Mouse (Mus musculus): ENCODE data around the gene Phex. TPM values are rescaled to one million over a fixed set of nuclear protein-coding genes. Genes with fewer than 3 reads are reported as not detected.
A peak's percentile ranks its signal among the peaks of the same experiment; 100 is the strongest.

The Phex gene
- polyA plus RNA-seq, 1 experiment from 2014 or later: not detected

DNA sequence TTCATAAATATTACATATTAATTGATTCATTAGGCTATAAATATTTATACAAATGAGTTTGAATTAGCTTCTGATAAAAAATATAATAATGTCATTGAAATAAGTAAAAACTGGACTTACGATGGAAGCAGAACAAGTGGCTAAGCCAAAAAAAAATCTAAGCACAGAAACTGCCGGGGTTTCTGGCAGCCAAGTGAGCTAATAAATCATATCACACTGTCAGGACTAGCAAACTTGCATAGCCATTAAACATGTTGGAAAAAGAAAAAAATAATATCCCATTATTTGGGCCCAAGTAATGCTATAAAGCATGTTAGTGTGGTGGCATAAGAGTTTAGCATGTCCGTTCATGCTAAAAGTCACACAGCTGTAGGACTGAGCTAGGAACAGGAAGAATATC, 87.4 kb downstream of the Phex start:
- ATAC-seq: no peak
- H3K36me3 ChIP-seq (replicated peaks; ENCODE audit: insufficient read depth, low read length): no peaks in the 10 kb centered on the region
- no peaks in the 10 kb centered on the region for H3K27me3 ChIP-seq (ENCODE audit: insufficient read depth, low read length)
- no peaks in the 10 kb centered on the region for H3K4me1 ChIP-seq (ENCODE audit: insufficient read depth)
- no peak overlapping the region for H3K4me3 ChIP-seq (ENCODE audit: low read depth, low read length)
- H3K9ac ChIP-seq (replicated peaks): no peak overlapping the region
- TF ChIP-seq EP300 (IDR thresholded peaks at IDR 0.05; ENCODE audit: low read depth) (no peak), CTCF (IDR thresholded peaks at IDR 0.05; ENCODE audit: low read depth) (no peak)
- H3K9me3 ChIP-seq (ENCODE audit: low read length): no peaks in the 10 kb centered on the region
- no peak for DNase-seq
- 80% methylated on average over 3 of the region's 3 CpGs for WGBS (ENCODE audit: insufficient replicate concordance)
- H3K27ac ChIP-seq (ENCODE audit: low read depth): no peak overlapping the region
- no peak overlapping the region for H3K4me2 ChIP-seq (ENCODE audit: low read depth, low read length)

DNA sequence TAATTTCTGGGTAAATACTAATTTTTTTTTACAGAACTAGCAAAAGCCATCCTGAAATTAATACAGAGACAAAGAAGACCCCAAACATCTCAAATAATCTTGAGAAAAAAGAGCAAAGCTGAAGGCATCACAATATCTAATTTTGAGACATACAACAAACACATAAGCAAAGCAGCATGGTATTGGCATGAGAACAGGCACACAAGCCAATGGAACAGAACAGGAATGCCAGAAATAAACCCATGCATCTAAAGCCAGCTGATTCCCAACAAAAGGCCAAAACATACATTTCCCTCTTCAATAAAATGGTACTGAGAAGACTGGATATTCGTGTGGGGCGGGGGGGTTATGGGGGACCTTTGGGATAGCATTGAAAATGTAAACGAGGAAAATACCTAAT, 90.7 kb downstream of the Phex start:
- no peaks in the 10 kb centered on the region for H3K9me3 ChIP-seq (ENCODE audit: low read length)
- TF ChIP-seq CTCF (IDR thresholded peaks at IDR 0.05; ENCODE audit: low read depth) (no peak), EP300 (IDR thresholded peaks at IDR 0.05; ENCODE audit: low read depth) (no peak)
- WGBS (ENCODE audit: insufficient replicate concordance): 65% methylated on average over 3 of the region's 3 CpGs
- H3K27me3 ChIP-seq (ENCODE audit: insufficient read depth, low read length): no peaks in the 10 kb centered on the region
- no peak overlapping the region for H3K4me2 ChIP-seq (ENCODE audit: low read depth, low read length)
- no peak for DNase-seq
- H3K4me1 ChIP-seq (ENCODE audit: insufficient read depth): no peaks in the 10 kb centered on the region
- H3K36me3 ChIP-seq (replicated peaks; ENCODE audit: insufficient read depth, low read length): no peaks in the 10 kb centered on the region
- no peak for ATAC-seq
- H3K27ac ChIP-seq (ENCODE audit: low read depth): no peak overlapping the region
- H3K4me3 ChIP-seq (ENCODE audit: low read depth, low read length): no peak overlapping the region
- H3K9ac ChIP-seq (replicated peaks): no peak overlapping the region

DNA sequence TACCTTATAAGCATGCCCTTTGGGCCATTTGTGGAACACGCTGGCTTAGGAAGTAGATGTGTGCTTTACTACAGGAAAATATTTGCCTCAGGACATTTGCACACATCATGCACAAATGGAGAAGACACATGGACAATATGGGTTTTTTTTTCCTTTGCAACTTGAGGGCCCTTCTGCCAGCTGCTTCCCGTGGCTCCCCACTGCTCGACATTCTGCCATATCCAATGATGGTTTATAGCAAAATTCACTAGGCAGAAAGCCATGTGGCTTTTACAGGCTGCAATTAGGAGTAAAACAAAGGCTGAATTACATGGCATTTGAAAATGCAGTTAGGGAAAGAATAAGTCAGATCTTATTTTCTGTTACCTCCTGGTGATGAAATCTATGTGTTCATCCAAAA, 104.8 kb downstream of the Phex start:
- Histone ChIP-seq H3K4me3 (ENCODE audit: low read depth, low read length) (no peak overlapping the region), H3K4me1 (ENCODE audit: insufficient read depth) (no peaks in the 10 kb centered on the region), H3K27me3 (ENCODE audit: insufficient read depth, low read length) (no peaks in the 10 kb centered on the region), H3K36me3 (replicated peaks; ENCODE audit: insufficient read depth, low read length) (no peaks in the 10 kb centered on the region), H3K9me3 (ENCODE audit: low read length) (no peaks in the 10 kb centered on the region), H3K27ac (ENCODE audit: low read depth) (no peak overlapping the region), H3K9ac (replicated peaks) (no peak overlapping the region), H3K4me2 (ENCODE audit: low read depth, low read length) (no peak overlapping the region)
- TF ChIP-seq EP300 (IDR thresholded peaks at IDR 0.05; ENCODE audit: low read depth) (no peak), CTCF (IDR thresholded peaks at IDR 0.05; ENCODE audit: low read depth) (no peak)
- ATAC-seq (no peak), DNase-seq (no peak)
- 64% methylated on average over 3 of the region's 3 CpGs for WGBS (ENCODE audit: insufficient replicate concordance)

DNA sequence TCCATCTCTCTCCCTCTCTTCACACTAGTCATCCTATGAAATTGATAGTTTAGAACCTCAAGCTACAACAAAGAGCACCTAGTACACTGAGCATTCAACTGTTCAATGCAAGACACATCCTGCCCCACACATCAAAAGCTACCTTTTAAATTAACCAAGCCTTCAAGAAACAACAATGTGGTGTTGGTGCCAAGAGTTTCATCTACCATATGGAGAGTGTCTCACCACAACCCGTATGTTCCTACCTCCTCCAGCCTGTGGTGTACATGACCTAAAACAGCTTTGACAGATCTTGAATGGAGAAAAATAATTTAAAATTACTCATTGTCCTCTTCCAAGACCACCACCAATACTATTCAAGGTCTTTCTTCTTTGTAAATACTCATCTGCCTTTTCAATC, 106.9 kb downstream of the Phex start:
- Histone ChIP-seq H3K4me1 (ENCODE audit: insufficient read depth) (no peaks in the 10 kb centered on the region), H3K4me3 (ENCODE audit: low read depth, low read length) (no peak overlapping the region), H3K36me3 (replicated peaks; ENCODE audit: insufficient read depth, low read length) (no peaks in the 10 kb centered on the region), H3K27ac (ENCODE audit: low read depth) (no peak overlapping the region), H3K27me3 (ENCODE audit: insufficient read depth, low read length) (no peaks in the 10 kb centered on the region), H3K9me3 (ENCODE audit: low read length) (no peaks in the 10 kb centered on the region), H3K9ac (replicated peaks) (no peak overlapping the region), H3K4me2 (ENCODE audit: low read depth, low read length) (no peak overlapping the region)
- DNase-seq (no peak), ATAC-seq (no peak)
- no peak for TF ChIP-seq EP300 (IDR thresholded peaks at IDR 0.05; ENCODE audit: low read depth)
- no peak for TF ChIP-seq CTCF (IDR thresholded peaks at IDR 0.05; ENCODE audit: low read depth)
- WGBS (ENCODE audit: insufficient replicate concordance): 42% methylated on average over 1 of the region's 1 CpGs

DNA sequence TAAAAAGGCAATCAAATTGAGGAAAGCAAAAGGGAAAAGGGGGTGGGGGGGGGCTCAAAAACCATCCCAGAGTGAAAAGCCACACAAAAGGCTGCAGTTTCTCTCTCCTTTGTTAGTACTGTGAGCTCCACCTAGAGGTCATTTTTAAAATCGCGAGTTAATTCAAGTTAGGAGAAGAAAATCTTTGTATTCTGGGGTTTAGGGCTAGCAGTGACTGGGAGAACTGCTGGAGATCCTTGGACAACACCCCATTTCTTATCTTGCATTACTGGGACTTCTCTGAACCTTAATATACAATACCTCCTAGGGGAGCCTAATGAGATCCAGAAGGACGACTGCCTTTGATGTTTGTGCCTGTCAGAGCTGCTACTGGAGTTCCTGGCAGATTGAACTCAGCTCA, 107.7 kb downstream of the Phex start:
- Histone ChIP-seq H3K4me3 (ENCODE audit: low read depth, low read length) (no peak overlapping the region), H3K9ac (replicated peaks) (no peak overlapping the region), H3K27me3 (ENCODE audit: insufficient read depth, low read length) (no peaks in the 10 kb centered on the region), H3K27ac (ENCODE audit: low read depth) (no peak overlapping the region), H3K36me3 (replicated peaks; ENCODE audit: insufficient read depth, low read length) (no peaks in the 10 kb centered on the region), H3K9me3 (ENCODE audit: low read length) (no peaks in the 10 kb centered on the region), H3K4me2 (ENCODE audit: low read depth, low read length) (no peak overlapping the region), H3K4me1 (ENCODE audit: insufficient read depth) (no peaks in the 10 kb centered on the region)
- no peak for ATAC-seq
- TF ChIP-seq EP300 (IDR thresholded peaks at IDR 0.05; ENCODE audit: low read depth): no peak
- TF ChIP-seq CTCF (IDR thresholded peaks at IDR 0.05; ENCODE audit: low read depth): peak; percentile 48
- DNase-seq: no peak
- 6% methylated on average over 3 of the region's 3 CpGs for WGBS (ENCODE audit: insufficient replicate concordance)

DNA sequence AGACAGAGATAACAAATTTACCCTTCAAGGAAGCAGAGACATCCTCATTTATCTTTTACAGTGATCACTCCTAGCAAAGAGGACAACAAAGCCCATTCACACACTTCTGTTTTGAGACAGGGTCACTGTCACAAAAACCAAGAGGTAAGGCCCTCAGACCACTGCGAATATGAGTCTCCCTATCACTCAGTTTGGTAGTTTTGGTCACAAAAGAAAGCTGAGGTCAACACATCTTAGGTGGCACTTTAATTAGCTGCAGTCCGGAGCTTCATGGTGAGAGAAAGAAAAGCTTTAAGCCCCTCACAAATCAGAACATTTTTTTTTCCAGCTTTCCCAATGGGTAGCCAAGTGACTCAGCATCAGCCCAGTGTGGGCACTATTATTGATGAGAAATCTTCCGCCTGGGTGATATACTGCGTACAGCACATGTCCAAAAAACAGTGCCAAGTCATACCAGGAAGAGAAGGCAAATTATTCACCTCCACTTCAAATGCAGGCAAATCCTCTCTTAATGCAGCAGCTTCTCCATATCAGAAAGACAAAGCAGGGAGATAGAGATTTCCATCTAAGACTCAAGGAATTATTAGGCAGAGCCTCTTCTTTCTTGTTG, 108.2 kb downstream of the Phex start:
- Histone ChIP-seq H3K9ac (replicated peaks) (no peak overlapping the region), H3K9me3 (ENCODE audit: low read length) (no peaks in the 10 kb centered on the region), H3K36me3 (replicated peaks; ENCODE audit: insufficient read depth, low read length) (no peaks in the 10 kb centered on the region), H3K27me3 (ENCODE audit: insufficient read depth, low read length) (no peaks in the 10 kb centered on the region), H3K4me1 (ENCODE audit: insufficient read depth) (no peaks in the 10 kb centered on the region), H3K4me2 (ENCODE audit: low read depth, low read length) (no peak overlapping the region), H3K27ac (ENCODE audit: low read depth) (no peak overlapping the region), H3K4me3 (ENCODE audit: low read depth, low read length) (no peak overlapping the region)
- TF ChIP-seq EP300 (IDR thresholded peaks at IDR 0.05; ENCODE audit: low read depth) (no peak), CTCF (IDR thresholded peaks at IDR 0.05; ENCODE audit: low read depth) (no peak)
- WGBS (ENCODE audit: insufficient replicate concordance): 54% methylated on average over 4 of the region's 4 CpGs
- no peak for ATAC-seq
- DNase-seq: no peak

DNA sequence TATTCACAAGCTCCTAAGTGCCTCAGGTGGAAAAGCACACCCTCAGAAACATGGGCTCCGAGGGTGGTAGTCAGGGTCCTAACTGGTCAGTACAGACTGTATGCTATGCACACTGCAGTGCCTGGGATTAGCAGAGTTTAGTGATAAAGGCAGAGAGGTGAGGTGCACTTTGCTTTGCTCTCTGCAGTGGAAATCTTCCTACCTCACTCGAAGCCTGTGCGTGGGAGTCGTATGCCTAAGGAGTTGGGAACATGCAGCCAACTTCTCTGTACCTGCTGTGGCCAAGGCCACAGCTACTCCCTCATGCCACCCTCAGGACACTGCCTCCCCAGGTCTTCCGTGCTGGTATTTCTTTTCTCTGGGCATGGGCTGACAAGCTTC, 109.3 kb downstream of the Phex start:
- WGBS (ENCODE audit: insufficient replicate concordance): 70% methylated on average over 5 of the region's 5 CpGs

More for the DNA sequence above, 109.3 kb downstream of the Phex start:
- H3K27ac ChIP-seq (ENCODE audit: low read depth): no peak overlapping the region
- H3K27me3 ChIP-seq (ENCODE audit: insufficient read depth, low read length): no peaks in the 10 kb centered on the region
- TF ChIP-seq CTCF (IDR thresholded peaks at IDR 0.05; ENCODE audit: low read depth) (no peak), EP300 (IDR thresholded peaks at IDR 0.05; ENCODE audit: low read depth) (no peak)
- H3K4me3 ChIP-seq (ENCODE audit: low read depth, low read length): no peak overlapping the region
- no peak for ATAC-seq
- H3K4me2 ChIP-seq (ENCODE audit: low read depth, low read length): no peak overlapping the region
- H3K9ac ChIP-seq (replicated peaks): no peak overlapping the region
- H3K9me3 ChIP-seq (ENCODE audit: low read length): no peaks in the 10 kb centered on the region
- DNase-seq: no peak
- no peaks in the 10 kb centered on the region for H3K4me1 ChIP-seq (ENCODE audit: insufficient read depth)
- H3K36me3 ChIP-seq (replicated peaks; ENCODE audit: insufficient read depth, low read length): no peaks in the 10 kb centered on the region

Measured in liver, postnatal 0 days (tissue).